Mouse (Mus musculus) kidney, adult 2 months (tissue): ENCODE data around the gene Fars2. TPM values are rescaled to one million over a fixed set of nuclear protein-coding genes. Genes with fewer than 3 reads are reported as not detected.

Experiments
- DNase-seq: peaks from one replicate; pipeline ENCODE4 v3.0.0; 2021
- H3K27ac ChIP-seq: fragments of 200-500 bp; 2 replicates; pipeline ENCODE4 v1.5.1; 2012; ENCODE audit warnings: low read depth, low read length, control low read depth, inconsistent platforms; ENCODE audit not compliant: insufficient read depth
- H3K27me3 ChIP-seq: fragments of 200-500 bp; replicated peaks from 2 replicates; pipeline ENCODE4 v1.6.1; 2012; ENCODE audit warnings: mild to moderate bottlenecking, moderate library complexity, low read length, inconsistent platforms; ENCODE audit not compliant: control insufficient read depth, insufficient read depth
- H3K36me3 ChIP-seq: fragments of 200-500 bp; 2 replicates; pipeline ENCODE4 v1.6.1; 2012; ENCODE audit warnings: mild to moderate bottlenecking, moderate library complexity, low read length, inconsistent platforms; ENCODE audit not compliant: control insufficient read depth, insufficient read depth
- H3K4me1 ChIP-seq: fragments of 200-500 bp; 2 replicates; pipeline ENCODE4 v1.6.1; 2011; ENCODE audit warnings: low read length; ENCODE audit not compliant: control insufficient read depth, insufficient read depth
- H3K4me3 ChIP-seq: fragments of 200-500 bp; 2 replicates; pipeline ENCODE4 v1.5.1; 2011; ENCODE audit warnings: mild to moderate bottlenecking, low read depth, low read length, control low read depth; ENCODE audit not compliant: insufficient read depth
- CTCF ChIP-seq: fragments of 200-500 bp; conservative IDR thresholded peaks from 2 replicates; pipeline ENCODE4 v1.5.1; 2011; ENCODE audit warnings: low read depth, mild to moderate bottlenecking, control low read depth, low read length, moderate library complexity, mixed read lengths; ENCODE audit not compliant: insufficient read depth, insufficient read length
- POLR2A ChIP-seq: fragments of 200-500 bp; IDR thresholded peaks from one replicate; pipeline ENCODE4 v1.6.1; 2011; ENCODE audit warnings: low read depth, low read length, control low read depth
- WGBS: fragments of 180-500 bp; shearing (Covaris S2); methylation state at CpG from one replicate; pipeline ENCODE4 v1.1.7; 2018; 5-methylcytosine and 5-hydroxymethylcytosine counted together
- polyA plus RNA-seq: library from polyadenylated mRNA; depleted of rRNA; stranded (reverse); fragments of >200 nt; gene quantifications from 2 replicates; pipeline ENCODE4 v1.2.3, GENCODE M21; 2012

The Fars2 gene
- polyA plus RNA-seq, 1 experiment: 99.1 TPM

- 85% methylated on average over 1 of the region's 1 CpGs for WGBS
- TF ChIP-seq POLR2A: no peak
- TF ChIP-seq CTCF: no peak
- DNase-seq: no peak
- no peak overlapping the region for H3K4me3 ChIP-seq
- H3K4me1 ChIP-seq: no peaks in the 10 kb centered on the region
- no peak overlapping the region for H3K27ac ChIP-seq
- no peaks in the 10 kb centered on the region; the same call in 1 of the 2 replicates for H3K36me3 ChIP-seq
- no peaks in the 10 kb centered on the region for H3K27me3 ChIP-seq
Observed at GRCm38 (mm10) chr13:36270867-36271266, 153.7 kb downstream of the Fars2 start.

- H3K4me1 ChIP-seq: no peaks in the 10 kb centered on the region
- 75% methylated on average over 2 of the region's 2 CpGs for WGBS
- no peak overlapping the region for H3K4me3 ChIP-seq
- no peaks in the 10 kb centered on the region for H3K27me3 ChIP-seq
- H3K27ac ChIP-seq: no peak overlapping the region
- H3K36me3 ChIP-seq: no peaks in the 10 kb centered on the region
- DNase-seq: no peak
- TF ChIP-seq POLR2A (no peak), CTCF (no peak)
Observed at GRCm38 (mm10) chr13:36273497-36273896, 156.3 kb downstream of the Fars2 start.

GRCm38 (mm10) chr13:36276194-36276593 is 159.0 kb downstream of the Fars2 start:
- DNase-seq: peak; percentile 8
- 81% methylated on average over 2 of the region's 2 CpGs for WGBS
- no peaks in the 10 kb centered on the region for H3K27me3 ChIP-seq
- H3K36me3 ChIP-seq: no peaks in the 10 kb centered on the region
- TF ChIP-seq POLR2A: no peak
- TF ChIP-seq CTCF: no peak; the same call in 1 of the 2 replicates
- no peak overlapping the region for H3K4me3 ChIP-seq
- H3K4me1 ChIP-seq: no peaks in the 10 kb centered on the region
- H3K27ac ChIP-seq: no peak overlapping the region

GRCm38 (mm10) chr13:36282018-36282417 is 164.8 kb downstream of the Fars2 start:
- TF ChIP-seq POLR2A: no peak
- TF ChIP-seq CTCF: peak; percentile 88
- Histone ChIP-seq H3K4me3 (no peak overlapping the region), H3K27ac (no peak overlapping the region), H3K27me3 (no peaks in the 10 kb centered on the region), H3K36me3 (no peaks in the 10 kb centered on the region), H3K4me1 (peaks cover 9% of the 10 kb centered on the region; the same call in 1 of the 2 replicates)
- WGBS: 9% methylated on average over 6 of the region's 6 CpGs
- peak; percentile 63 for DNase-seq

- H3K4me1 ChIP-seq: peaks cover 9% of the 10 kb centered on the region; the same call in 1 of the 2 replicates
- DNase-seq: peak; percentile 75
- H3K4me3 ChIP-seq: no peak overlapping the region
- H3K36me3 ChIP-seq: no peaks in the 10 kb centered on the region
- TF ChIP-seq POLR2A (no peak), CTCF (no peak)
- H3K27me3 ChIP-seq: no peaks in the 10 kb centered on the region
- H3K27ac ChIP-seq: no peak overlapping the region
- 48% methylated on average over 7 of the region's 7 CpGs for WGBS
Observed at GRCm38 (mm10) chr13:36282785-36283544, 165.8 kb downstream of the Fars2 start.

DNA sequence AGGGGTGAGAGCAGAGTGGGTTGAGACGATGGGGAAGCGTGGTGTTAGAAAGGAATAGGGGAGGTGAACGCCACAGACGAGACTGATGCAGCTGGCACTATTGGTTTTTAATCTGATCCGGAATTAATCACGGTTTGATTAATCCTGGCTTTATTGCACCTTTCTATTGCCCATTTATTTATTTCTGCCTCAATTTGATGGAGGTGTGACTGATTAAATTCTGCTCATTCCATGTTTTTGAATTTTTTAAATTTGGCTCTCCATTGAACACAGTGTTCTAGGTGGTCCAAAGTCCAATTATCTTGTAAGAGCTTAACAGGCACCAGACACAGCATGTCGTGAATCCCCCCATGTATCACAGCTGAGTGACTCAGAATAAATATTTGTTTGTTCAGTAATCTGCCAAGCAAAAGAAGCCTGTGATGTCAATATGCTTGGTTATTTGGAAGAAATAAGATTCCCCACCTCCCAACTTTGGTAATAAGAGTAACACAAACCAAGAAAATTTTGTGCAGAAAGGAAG is 166.4 kb downstream of the Fars2 start:
- WGBS: 49% methylated on average over 7 of the region's 7 CpGs
- Histone ChIP-seq H3K27ac (no peak overlapping the region), H3K27me3 (no peaks in the 10 kb centered on the region), H3K36me3 (no peaks in the 10 kb centered on the region), H3K4me1 (peaks cover 9% of the 10 kb centered on the region; the same call in 1 of the 2 replicates), H3K4me3 (no peak overlapping the region)
- no peak for TF ChIP-seq CTCF
- no peak for TF ChIP-seq POLR2A
- no peak for DNase-seq

GRCm38 (mm10) chr13:36284097-36284496 is 166.9 kb downstream of the Fars2 start:
- no peak overlapping the region for H3K27ac ChIP-seq
- peaks cover 9% of the 10 kb centered on the region; the same call in 1 of the 2 replicates for H3K4me1 ChIP-seq
- H3K4me3 ChIP-seq: no peak overlapping the region
- 91% methylated on average over 1 of the region's 1 CpGs for WGBS
- no peak for TF ChIP-seq CTCF
- no peak for TF ChIP-seq POLR2A
- no peaks in the 10 kb centered on the region for H3K27me3 ChIP-seq
- H3K36me3 ChIP-seq: no peaks in the 10 kb centered on the region
- no peak for DNase-seq
